Mouse (Mus musculus): ENCODE data around the gene Isy1. TPM values are rescaled to one million over a fixed set of nuclear protein-coding genes. Genes with fewer than 3 reads are reported as not detected.

The Isy1 gene
- polyA plus RNA-seq, 1 experiment, result 56.0 TPM

DNA sequence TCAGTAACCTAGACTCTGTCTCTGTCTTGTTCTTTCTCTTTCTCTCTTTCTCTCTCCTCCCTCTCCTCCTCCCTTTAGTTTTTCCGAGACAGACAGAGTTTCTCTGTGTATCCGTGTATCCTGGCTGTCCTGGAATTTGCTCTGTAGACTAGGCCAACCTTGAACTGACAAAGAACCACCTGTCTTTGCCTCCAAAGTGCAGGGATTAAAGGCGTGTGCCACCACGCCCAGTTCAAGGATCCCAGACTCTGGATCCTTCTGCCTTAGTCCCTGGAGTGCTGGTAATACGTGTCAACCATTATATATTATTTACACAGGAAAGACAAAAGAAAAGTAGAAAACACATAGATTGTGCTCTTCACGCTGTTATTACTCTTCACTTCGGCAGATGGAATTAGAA lies 32.6 kb upstream of the Isy1 start:
- Histone ChIP-seq H3K36me3 (ENCODE audit: control insufficient read depth, insufficient read depth, low read length, poor library complexity, severe bottlenecking) (no peaks in the 10 kb centered on the region), H3K9me3 (replicated peaks; ENCODE audit: control insufficient read depth, insufficient read depth, low read length, poor library complexity, severe bottlenecking) (no peaks in the 10 kb centered on the region), H3K9ac (ENCODE audit: low read depth, poor library complexity, severe bottlenecking) (no peak overlapping the region), H3K27me3 (ENCODE audit: control insufficient read depth, insufficient read depth, low read length, poor library complexity, severe bottlenecking) (no peaks in the 10 kb centered on the region), H3K4me1 (ENCODE audit: control insufficient read depth, insufficient read depth, low read length) (peaks cover 1% of the 10 kb centered on the region), H3K27ac (ENCODE audit: insufficient read depth, low read length) (no peak overlapping the region), H3K4me3 (ENCODE audit: low read depth, low read length) (no peak overlapping the region)
- no peak for TF ChIP-seq CTCF (IDR thresholded peaks at IDR 0.05; ENCODE audit: low read depth, low read length)
- no peak for TF ChIP-seq POLR2A (IDR thresholded peaks at IDR 0.05; ENCODE audit: insufficient read depth, low read length)
- TF ChIP-seq EP300 (IDR thresholded peaks at IDR 0.05; ENCODE audit: insufficient read depth, low read depth, low read length), result no peak

DNA sequence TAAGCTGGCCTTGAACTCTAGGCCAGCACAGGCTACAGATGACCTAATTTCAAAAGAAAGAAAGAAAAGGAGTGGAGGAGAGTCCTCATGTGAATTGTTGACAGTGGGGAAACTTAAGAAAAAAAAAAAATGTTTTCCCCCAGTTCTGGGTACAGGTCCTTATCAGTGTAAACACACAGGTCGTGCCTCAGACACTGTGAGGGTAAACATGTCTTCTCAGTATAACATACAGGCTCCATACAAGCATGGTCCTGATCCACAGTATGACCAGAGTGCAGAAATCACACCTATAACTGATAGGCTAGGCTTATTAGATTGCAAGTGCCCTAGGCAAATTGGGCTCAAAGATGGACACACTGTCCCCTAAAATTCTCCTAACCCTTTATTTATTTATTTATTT lies 31.8 kb upstream of the Isy1 start:
- Histone ChIP-seq H3K9ac (ENCODE audit: low read depth, poor library complexity, severe bottlenecking) (no peak overlapping the region), H3K36me3 (ENCODE audit: control insufficient read depth, insufficient read depth, low read length, poor library complexity, severe bottlenecking) (no peaks in the 10 kb centered on the region), H3K27ac (ENCODE audit: insufficient read depth, low read length) (no peak overlapping the region), H3K27me3 (ENCODE audit: control insufficient read depth, insufficient read depth, low read length, poor library complexity, severe bottlenecking) (no peaks in the 10 kb centered on the region), H3K4me3 (ENCODE audit: low read depth, low read length) (no peak overlapping the region), H3K9me3 (replicated peaks; ENCODE audit: control insufficient read depth, insufficient read depth, low read length, poor library complexity, severe bottlenecking) (no peaks in the 10 kb centered on the region), H3K4me1 (ENCODE audit: control insufficient read depth, insufficient read depth, low read length) (peaks cover 1% of the 10 kb centered on the region)
- TF ChIP-seq EP300 (IDR thresholded peaks at IDR 0.05; ENCODE audit: insufficient read depth, low read depth, low read length) (no peak), POLR2A (IDR thresholded peaks at IDR 0.05; ENCODE audit: insufficient read depth, low read length) (no peak), CTCF (IDR thresholded peaks at IDR 0.05; ENCODE audit: low read depth, low read length) (no peak)

DNA sequence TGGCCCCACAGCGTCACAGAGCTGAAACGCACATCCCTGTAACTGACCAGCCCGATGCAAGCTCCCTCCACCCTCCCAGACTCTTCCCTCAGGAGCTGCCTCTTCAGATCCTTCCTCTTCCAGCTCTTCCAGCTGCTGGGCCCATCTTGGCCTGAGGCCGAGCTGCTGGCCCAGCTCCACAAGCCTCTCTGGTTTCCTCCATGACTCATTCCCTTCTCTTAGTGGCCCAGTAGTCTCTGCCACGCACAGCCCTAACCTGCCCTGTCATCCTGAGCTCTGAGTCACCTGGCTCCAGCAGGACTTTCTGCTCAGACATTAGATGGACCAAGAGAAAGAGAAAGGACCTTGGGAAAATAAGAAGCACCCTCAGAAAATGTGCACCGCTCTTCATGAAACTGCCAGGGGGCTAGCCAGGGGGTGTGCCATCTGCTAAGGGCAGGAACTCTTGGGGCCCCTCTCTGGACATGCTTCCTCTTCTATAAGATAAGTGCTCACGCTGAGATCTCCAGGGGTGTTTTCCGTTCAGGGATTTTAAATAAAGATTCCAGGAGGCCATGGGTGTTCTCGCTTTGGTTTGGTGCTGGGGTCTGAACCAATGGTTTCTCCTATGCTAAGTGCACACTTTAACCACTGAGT lies 30.4 kb upstream of the Isy1 start:
- H3K4me3 ChIP-seq (ENCODE audit: low read depth, low read length), result no peak overlapping the region
- H3K4me1 ChIP-seq (ENCODE audit: control insufficient read depth, insufficient read depth, low read length), result peaks cover 1% of the 10 kb centered on the region
- no peaks in the 10 kb centered on the region for H3K36me3 ChIP-seq (ENCODE audit: control insufficient read depth, insufficient read depth, low read length, poor library complexity, severe bottlenecking)
- no peak overlapping the region for H3K9ac ChIP-seq (ENCODE audit: low read depth, poor library complexity, severe bottlenecking)
- H3K27me3 ChIP-seq (ENCODE audit: control insufficient read depth, insufficient read depth, low read length, poor library complexity, severe bottlenecking), result no peaks in the 10 kb centered on the region
- H3K27ac ChIP-seq (ENCODE audit: insufficient read depth, low read length), result no peak overlapping the region
- H3K9me3 ChIP-seq (replicated peaks; ENCODE audit: control insufficient read depth, insufficient read depth, low read length, poor library complexity, severe bottlenecking), result no peaks in the 10 kb centered on the region
- TF ChIP-seq POLR2A (IDR thresholded peaks at IDR 0.05; ENCODE audit: insufficient read depth, low read length), result no peak
- no peak for TF ChIP-seq CTCF (IDR thresholded peaks at IDR 0.05; ENCODE audit: low read depth, low read length)
- TF ChIP-seq EP300 (IDR thresholded peaks at IDR 0.05; ENCODE audit: insufficient read depth, low read depth, low read length), result no peak

DNA sequence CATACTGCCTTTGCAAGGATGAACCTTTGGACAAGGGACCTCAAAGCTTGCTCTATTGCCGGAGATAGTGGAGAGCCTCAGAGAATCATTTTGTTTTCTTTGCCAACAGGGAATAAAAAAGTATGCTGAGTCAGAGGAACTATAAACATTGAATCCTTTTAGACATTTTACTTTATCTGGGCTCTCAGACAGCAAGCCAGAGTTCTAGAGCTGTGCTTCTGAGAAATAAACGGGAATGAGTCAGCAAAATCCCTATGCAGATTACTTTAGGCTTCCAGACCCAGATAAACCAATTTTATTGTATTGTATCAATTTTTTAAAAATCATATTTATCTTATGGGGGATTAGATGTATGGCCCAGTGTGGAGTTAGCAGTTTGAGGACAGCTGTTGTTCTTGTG lies 28.7 kb upstream of the Isy1 start:
- H3K9me3 ChIP-seq (replicated peaks; ENCODE audit: control insufficient read depth, insufficient read depth, low read length, poor library complexity, severe bottlenecking), result no peaks in the 10 kb centered on the region
- H3K9ac ChIP-seq (ENCODE audit: low read depth, poor library complexity, severe bottlenecking), result no peak overlapping the region
- no peaks in the 10 kb centered on the region for H3K36me3 ChIP-seq (ENCODE audit: control insufficient read depth, insufficient read depth, low read length, poor library complexity, severe bottlenecking)
- no peak overlapping the region for H3K27ac ChIP-seq (ENCODE audit: insufficient read depth, low read length)
- TF ChIP-seq CTCF (IDR thresholded peaks at IDR 0.05; ENCODE audit: low read depth, low read length), result no peak
- TF ChIP-seq POLR2A (IDR thresholded peaks at IDR 0.05; ENCODE audit: insufficient read depth, low read length), result no peak
- TF ChIP-seq EP300 (IDR thresholded peaks at IDR 0.05; ENCODE audit: insufficient read depth, low read depth, low read length), result no peak
- no peaks in the 10 kb centered on the region for H3K27me3 ChIP-seq (ENCODE audit: control insufficient read depth, insufficient read depth, low read length, poor library complexity, severe bottlenecking)
- H3K4me1 ChIP-seq (ENCODE audit: control insufficient read depth, insufficient read depth, low read length), result peaks cover 1% of the 10 kb centered on the region
- no peak overlapping the region for H3K4me3 ChIP-seq (ENCODE audit: low read depth, low read length)

DNA sequence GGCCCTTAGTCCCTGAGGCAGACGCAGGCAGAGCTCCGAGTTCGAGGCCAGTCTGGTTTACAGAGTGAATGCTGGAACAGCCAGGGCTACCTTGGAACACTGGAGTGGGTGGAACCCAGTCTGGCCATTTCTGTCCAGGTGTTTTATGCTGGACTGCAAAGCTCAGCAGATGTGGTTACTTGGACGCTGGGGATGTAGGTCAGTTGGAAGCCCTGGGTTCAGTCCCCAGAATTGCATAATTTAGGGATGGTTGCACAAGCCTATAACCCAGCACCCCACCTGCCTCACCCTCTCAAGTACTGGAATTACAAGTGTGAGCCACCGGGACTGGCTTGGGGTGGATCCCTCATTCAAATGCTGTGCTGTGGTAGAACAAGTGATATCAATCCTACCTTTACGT lies 27.6 kb upstream of the Isy1 start:
- no peaks in the 10 kb centered on the region for H3K36me3 ChIP-seq (ENCODE audit: control insufficient read depth, insufficient read depth, low read length, poor library complexity, severe bottlenecking)
- TF ChIP-seq EP300 (IDR thresholded peaks at IDR 0.05; ENCODE audit: insufficient read depth, low read depth, low read length) (no peak), CTCF (IDR thresholded peaks at IDR 0.05; ENCODE audit: low read depth, low read length) (no peak), POLR2A (IDR thresholded peaks at IDR 0.05; ENCODE audit: insufficient read depth, low read length) (no peak)
- H3K27ac ChIP-seq (ENCODE audit: insufficient read depth, low read length), result no peak overlapping the region
- no peak overlapping the region for H3K4me3 ChIP-seq (ENCODE audit: low read depth, low read length)
- no peaks in the 10 kb centered on the region for H3K9me3 ChIP-seq (replicated peaks; ENCODE audit: control insufficient read depth, insufficient read depth, low read length, poor library complexity, severe bottlenecking)
- H3K4me1 ChIP-seq (ENCODE audit: control insufficient read depth, insufficient read depth, low read length), result peaks cover 1% of the 10 kb centered on the region
- no peak overlapping the region for H3K9ac ChIP-seq (ENCODE audit: low read depth, poor library complexity, severe bottlenecking)
- no peaks in the 10 kb centered on the region for H3K27me3 ChIP-seq (ENCODE audit: control insufficient read depth, insufficient read depth, low read length, poor library complexity, severe bottlenecking)

DNA sequence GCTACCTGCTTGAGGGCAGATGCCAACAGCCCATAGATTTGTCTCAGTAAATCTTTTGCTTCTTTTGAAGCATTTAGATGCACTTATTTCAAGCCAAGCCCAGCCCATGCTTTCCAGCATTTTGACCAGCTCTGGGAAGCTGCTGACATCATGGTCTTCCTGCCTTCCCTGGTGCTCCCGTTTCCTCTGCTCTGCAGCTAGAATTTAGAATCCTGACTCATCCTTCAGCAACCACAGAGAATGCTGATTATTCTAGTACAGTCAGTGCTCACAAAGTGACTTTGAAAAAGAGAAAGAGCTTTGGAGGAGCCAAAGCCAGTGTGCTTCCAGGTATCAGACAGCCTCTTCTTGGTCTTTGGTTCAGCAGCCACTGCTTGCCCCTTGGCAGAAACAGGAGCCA lies 18.5 kb upstream of the Isy1 start:
- Histone ChIP-seq H3K4me3 (ENCODE audit: low read depth, low read length) (no peak overlapping the region), H3K27ac (ENCODE audit: insufficient read depth, low read length) (no peak overlapping the region), H3K4me1 (ENCODE audit: control insufficient read depth, insufficient read depth, low read length) (no peaks in the 10 kb centered on the region), H3K9me3 (replicated peaks; ENCODE audit: control insufficient read depth, insufficient read depth, low read length, poor library complexity, severe bottlenecking) (no peaks in the 10 kb centered on the region), H3K9ac (ENCODE audit: low read depth, poor library complexity, severe bottlenecking) (no peak overlapping the region), H3K36me3 (ENCODE audit: control insufficient read depth, insufficient read depth, low read length, poor library complexity, severe bottlenecking) (no peaks in the 10 kb centered on the region), H3K27me3 (ENCODE audit: control insufficient read depth, insufficient read depth, low read length, poor library complexity, severe bottlenecking) (no peaks in the 10 kb centered on the region)
- TF ChIP-seq EP300 (IDR thresholded peaks at IDR 0.05; ENCODE audit: insufficient read depth, low read depth, low read length) (no peak), CTCF (IDR thresholded peaks at IDR 0.05; ENCODE audit: low read depth, low read length) (no peak), POLR2A (IDR thresholded peaks at IDR 0.05; ENCODE audit: insufficient read depth, low read length) (no peak)
